Mouse (Mus musculus) ES-E14 (cell line): ENCODE measurements around the gene Cfap77.

Source experiments
- MAFK ChIP-seq: IDR thresholded peaks from 2 replicates; pipeline ENCODE4 v1.6.1; 2014; ENCODE audit warnings: mild to moderate bottlenecking, low read depth, low read length, inconsistent platforms; ENCODE audit not compliant: insufficient read depth
- ZNF384 ChIP-seq: IDR thresholded peaks from 2 replicates; pipeline ENCODE4 v1.6.1; 2012; ENCODE audit warnings: low read depth, low read length, inconsistent platforms

GRCm38 (mm10) chr2:28893526-28893925 is 161.3 kb downstream of the Cfap77 start:
- TF ChIP-seq MAFK = no peak
- TF ChIP-seq ZNF384 = no peak
